Mouse (Mus musculus) hindbrain, embryonic 14.5 days (tissue): ENCODE measurements at regions not wholly inside any gene's neighbourhood (a gene's known extent, or its start where the extent isn't known, plus 50 kb on each side); places are given as distances from the start of the nearest gene placed in this dataset.

Source experiments
- ATAC-seq: fragments of 200-750 bp; cut with Nextera tagmentation; 2 replicates; pipeline ENCODE4 v1.8.0; 2017; ENCODE audit warnings: moderate number of reproducible peaks, mild to moderate bottlenecking, moderate TSS enrichment, moderate library complexity; ENCODE audit not compliant: low FRiP score
- DNase-seq: peaks from one replicate; pipeline ENCODE4 v3.0.0-alpha.2; 2015; ENCODE audit warnings: low spot score
- H3K27ac ChIP-seq: fragments of 300-500 bp; sonication (generic); 2 replicates; pipeline ENCODE4 v1.5.1; 2014; ENCODE audit warnings: mild to moderate bottlenecking, moderate library complexity
- H3K27me3 ChIP-seq: fragments of 300-500 bp; sonication (generic); 2 replicates; pipeline ENCODE4 v1.6.1; 2014; ENCODE audit warnings: mild to moderate bottlenecking, low read length, mixed read lengths; ENCODE audit not compliant: control insufficient read depth, insufficient read depth
- H3K36me3 ChIP-seq: fragments of 300-500 bp; sonication (generic); replicated peaks from 2 replicates; pipeline ENCODE4 v1.6.1; 2014; ENCODE audit not compliant: control insufficient read depth, insufficient read depth
- H3K4me1 ChIP-seq: fragments of 300-500 bp; sonication (generic); replicated peaks from 2 replicates; pipeline ENCODE4 v1.6.1; 2014; ENCODE audit warnings: antibody characterized with exemption, low read length, mixed read lengths; ENCODE audit not compliant: control insufficient read depth, insufficient read depth
- H3K4me2 ChIP-seq: fragments of 300-500 bp; sonication (generic); replicated peaks from 2 replicates; pipeline ENCODE4 v1.6.1; 2014; ENCODE audit warnings: mild to moderate bottlenecking, moderate library complexity
- H3K4me3 ChIP-seq: fragments of 300-500 bp; sonication (generic); replicated peaks from 2 replicates; pipeline ENCODE4 v1.5.1; 2014; ENCODE audit warnings: mild to moderate bottlenecking, low read length
- H3K9ac ChIP-seq: fragments of 300-500 bp; sonication (generic); 2 replicates; pipeline ENCODE4 v1.6.1; 2014
- H3K9me3 ChIP-seq: fragments of 300-500 bp; sonication (generic); 2 replicates; pipeline ENCODE4 v1.6.1; 2016; ENCODE audit warnings: low read length; ENCODE audit not compliant: control insufficient read depth
- WGBS: fragments of 180-500 bp; shearing (Covaris S2); extraction: QIAGEN DNeasy Blood & Tissue Kit; methylation state at CpG from one replicate; pipeline ENCODE4 v1.1.7; 2014; 5-methylcytosine and 5-hydroxymethylcytosine counted together

DNA sequence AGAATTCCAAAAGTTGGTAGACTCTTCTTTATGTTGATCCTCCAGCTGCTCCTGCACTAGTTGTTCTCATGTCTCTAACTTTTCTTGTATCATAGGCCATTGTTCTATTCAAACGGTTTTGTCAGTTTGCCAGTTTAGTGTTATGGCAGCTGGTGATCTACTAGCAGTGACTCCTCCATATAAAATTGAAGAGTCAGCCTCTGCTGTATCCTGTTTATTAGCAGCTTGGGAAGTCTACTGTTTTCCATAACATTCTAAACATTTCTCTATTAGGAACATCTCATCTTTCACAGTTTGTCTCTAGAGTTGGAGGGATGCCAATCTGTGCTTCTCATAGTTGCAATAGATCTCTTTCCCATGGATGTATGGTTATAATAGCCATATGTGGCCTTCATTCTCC, 58.6 kb downstream of the Drd1 start:
- Histone ChIP-seq H3K36me3 (no peaks in the 10 kb centered on the region), H3K27ac (no peak overlapping the region), H3K9me3 (no peaks in the 10 kb centered on the region), H3K4me1 (no peaks in the 10 kb centered on the region), H3K9ac (no peak overlapping the region), H3K4me2 (no peak overlapping the region), H3K27me3 (no peaks in the 10 kb centered on the region), H3K4me3 (no peak overlapping the region)
- ATAC-seq (no peak), DNase-seq (no peak)
- WGBS, result 73% methylated on average over 1 of the region's 1 CpGs

- H3K36me3 ChIP-seq, result no peaks in the 10 kb centered on the region
- no peak overlapping the region for H3K4me2 ChIP-seq
- no peaks in the 10 kb centered on the region for H3K9me3 ChIP-seq
- no peak overlapping the region for H3K27ac ChIP-seq
- DNase-seq (no peak), ATAC-seq (no peak)
- H3K27me3 ChIP-seq, result no peaks in the 10 kb centered on the region
- no peak overlapping the region for H3K4me3 ChIP-seq
- no peaks in the 10 kb centered on the region for H3K4me1 ChIP-seq
- no peak overlapping the region for H3K9ac ChIP-seq
- 89% methylated on average over 7 of the region's 7 CpGs for WGBS
Observed at GRCm38 (mm10) chr13:53992863-53993451, 62.5 kb downstream of the Drd1 start.

- Histone ChIP-seq H3K9ac (no peak overlapping the region), H3K27me3 (no peaks in the 10 kb centered on the region), H3K9me3 (no peaks in the 10 kb centered on the region), H3K4me3 (no peak overlapping the region), H3K27ac (no peak overlapping the region), H3K4me1 (no peaks in the 10 kb centered on the region), H3K4me2 (no peak overlapping the region), H3K36me3 (no peaks in the 10 kb centered on the region)
- DNase-seq (no peak), ATAC-seq (no peak)
- 72% methylated on average over 2 of the region's 2 CpGs for WGBS
Observed at GRCm38 (mm10) chr13:53979226-53979625, 76.3 kb downstream of the Drd1 start.

DNA sequence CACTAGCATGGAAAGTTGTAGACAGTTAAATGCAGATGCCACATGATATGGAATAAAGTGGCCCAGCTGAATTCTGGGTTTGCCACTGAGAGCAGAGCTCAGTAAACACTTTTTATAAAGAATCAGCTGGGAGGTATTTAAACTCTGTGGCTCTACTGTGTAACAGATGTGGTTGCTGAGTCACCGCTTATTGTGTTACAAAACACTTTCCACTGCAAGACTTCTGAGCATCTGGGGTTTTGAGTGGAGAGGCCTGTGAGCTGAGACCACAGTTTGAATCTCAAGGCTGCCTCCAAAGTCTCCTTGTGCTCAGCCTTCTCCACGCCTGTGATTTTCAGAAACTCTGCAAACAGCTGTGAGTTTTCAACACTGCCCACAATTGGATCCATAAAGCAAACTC, 86.1 kb downstream of the Drd1 start:
- H3K36me3 ChIP-seq, result no peaks in the 10 kb centered on the region
- ATAC-seq (no peak), DNase-seq (no peak)
- 95% methylated on average over 2 of the region's 2 CpGs for WGBS
- no peak overlapping the region for H3K4me3 ChIP-seq
- peaks cover 10% of the 10 kb centered on the region for H3K9me3 ChIP-seq
- no peaks in the 10 kb centered on the region for H3K27me3 ChIP-seq
- H3K4me1 ChIP-seq, result no peaks in the 10 kb centered on the region
- no peak overlapping the region for H3K27ac ChIP-seq
- no peak overlapping the region for H3K9ac ChIP-seq
- no peak overlapping the region for H3K4me2 ChIP-seq

DNA sequence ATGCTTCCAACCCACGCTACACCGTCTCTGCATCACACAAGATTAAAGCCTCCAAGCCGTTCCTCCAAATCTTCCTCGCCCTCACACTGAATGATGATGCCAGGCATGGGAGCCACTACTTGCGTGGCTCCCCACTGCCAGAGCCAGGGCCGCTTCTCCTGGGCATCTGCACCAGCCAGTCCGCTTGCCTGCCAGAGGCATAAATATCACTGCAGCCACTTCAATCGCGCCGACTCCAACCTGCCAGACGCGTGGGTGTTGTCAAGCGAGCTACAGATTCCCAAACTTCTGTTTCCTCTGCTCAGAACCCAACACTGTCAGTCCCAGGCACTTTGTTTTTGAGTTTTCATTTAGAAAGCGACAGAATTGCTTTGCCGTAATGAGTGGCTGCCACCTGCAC, 99.3 kb downstream of the Drd1 start:
- H3K4me1 ChIP-seq, result no peaks in the 10 kb centered on the region
- H3K9me3 ChIP-seq, result no peaks in the 10 kb centered on the region
- 91% methylated on average over 15 of the region's 15 CpGs for WGBS
- no peak for DNase-seq
- no peak overlapping the region for H3K27ac ChIP-seq
- H3K4me3 ChIP-seq, result no peak overlapping the region
- no peaks in the 10 kb centered on the region for H3K27me3 ChIP-seq
- no peaks in the 10 kb centered on the region for H3K36me3 ChIP-seq
- no peak for ATAC-seq
- H3K9ac ChIP-seq, result no peak overlapping the region
- H3K4me2 ChIP-seq, result no peak overlapping the region

DNA sequence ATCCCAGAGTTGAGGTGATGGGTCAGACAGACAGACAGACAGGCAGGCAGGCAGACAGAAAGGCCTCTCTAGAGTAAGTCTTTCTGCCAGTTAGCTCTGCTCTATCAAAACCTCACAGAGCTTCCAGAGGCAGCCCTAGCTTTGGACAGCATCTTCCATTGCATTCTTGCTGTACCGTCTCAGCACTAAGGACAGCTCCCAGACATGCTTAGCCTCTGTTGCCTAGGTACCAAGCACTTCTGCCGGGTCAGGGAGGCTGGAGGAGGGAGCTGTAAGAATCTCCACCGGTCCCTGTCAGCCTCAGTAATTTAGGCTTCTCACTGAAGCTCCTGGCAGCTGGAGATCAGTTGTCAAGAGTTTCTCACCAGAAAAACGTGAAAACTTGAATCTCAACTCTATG, 107.4 kb downstream of the Drd1 start:
- no peak for ATAC-seq
- WGBS, result 1% methylated on average over 4 of the region's 4 CpGs
- H3K9ac ChIP-seq, result no peak overlapping the region

GRCm38 (mm10) chr13:53945681-53946080, 109.8 kb downstream of the Drd1 start:
- Histone ChIP-seq H3K9me3 (no peaks in the 10 kb centered on the region), H3K9ac (no peak overlapping the region), H3K27me3 (no peaks in the 10 kb centered on the region), H3K36me3 (no peaks in the 10 kb centered on the region), H3K4me2 (no peak overlapping the region), H3K4me1 (peaks cover 5% of the 10 kb centered on the region; the same call in 1 of the 2 replicates), H3K27ac (no peak overlapping the region), H3K4me3 (no peak overlapping the region)
- DNase-seq (no peak), ATAC-seq (no peak)
- WGBS, result 81% methylated on average over 5 of the region's 5 CpGs

More for the DNA sequence above, 107.4 kb downstream of the Drd1 start:
- Histone ChIP-seq H3K4me1 (no peaks in the 10 kb centered on the region), H3K27me3 (no peaks in the 10 kb centered on the region), H3K4me2 (no peak overlapping the region), H3K36me3 (no peaks in the 10 kb centered on the region), H3K4me3 (no peak overlapping the region), H3K9me3 (no peaks in the 10 kb centered on the region), H3K27ac (no peak overlapping the region)
- peak; percentile 38 for DNase-seq

DNA sequence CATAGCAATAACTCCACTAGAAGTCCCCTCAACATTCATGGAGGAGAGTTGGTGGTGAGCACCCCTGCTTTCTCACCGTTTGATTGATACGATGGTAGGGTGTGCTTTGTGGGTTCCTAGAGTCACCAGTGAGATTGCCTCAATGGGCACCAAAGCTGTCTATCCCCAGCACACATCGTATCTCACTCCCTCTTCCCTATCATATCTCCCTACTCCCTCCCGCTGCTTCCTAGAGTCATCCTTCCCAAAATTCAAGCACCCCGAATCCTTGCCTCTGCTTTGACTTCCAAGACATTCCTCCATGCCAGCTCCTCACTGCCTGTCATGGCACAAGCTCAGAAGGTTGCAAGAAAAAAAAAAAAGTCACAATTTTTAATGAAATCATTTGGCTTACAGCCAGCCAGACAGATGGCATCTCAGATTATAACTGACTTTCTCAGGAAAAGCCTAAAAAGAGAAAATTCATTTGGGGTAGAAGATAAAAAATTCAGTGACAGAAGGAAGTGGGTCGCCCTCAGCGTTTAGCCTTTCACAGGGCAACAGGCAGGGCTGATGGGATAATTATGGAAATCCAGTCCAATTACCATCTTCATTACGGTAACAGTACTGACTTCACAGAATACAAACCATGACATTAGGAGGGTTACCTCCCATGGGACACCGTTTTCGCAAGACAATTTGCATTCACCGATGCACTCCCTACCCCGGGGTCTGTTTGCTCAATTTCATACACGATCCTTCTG, 114.3 kb downstream of the Drd1 start:
- no peak overlapping the region for H3K27ac ChIP-seq
- H3K9me3 ChIP-seq, result no peaks in the 10 kb centered on the region
- DNase-seq (peak; percentile 59), ATAC-seq (peak; percentile 53; the same call in 1 of the 2 replicates)
- H3K36me3 ChIP-seq, result no peaks in the 10 kb centered on the region
- no peak overlapping the region for H3K4me3 ChIP-seq
- H3K4me2 ChIP-seq, result no peak overlapping the region
- 57% methylated on average over 13 of the region's 13 CpGs for WGBS
- peaks cover 5% of the 10 kb centered on the region; the same call in 1 of the 2 replicates for H3K4me1 ChIP-seq
- no peaks in the 10 kb centered on the region for H3K27me3 ChIP-seq
- no peak overlapping the region for H3K9ac ChIP-seq

DNA sequence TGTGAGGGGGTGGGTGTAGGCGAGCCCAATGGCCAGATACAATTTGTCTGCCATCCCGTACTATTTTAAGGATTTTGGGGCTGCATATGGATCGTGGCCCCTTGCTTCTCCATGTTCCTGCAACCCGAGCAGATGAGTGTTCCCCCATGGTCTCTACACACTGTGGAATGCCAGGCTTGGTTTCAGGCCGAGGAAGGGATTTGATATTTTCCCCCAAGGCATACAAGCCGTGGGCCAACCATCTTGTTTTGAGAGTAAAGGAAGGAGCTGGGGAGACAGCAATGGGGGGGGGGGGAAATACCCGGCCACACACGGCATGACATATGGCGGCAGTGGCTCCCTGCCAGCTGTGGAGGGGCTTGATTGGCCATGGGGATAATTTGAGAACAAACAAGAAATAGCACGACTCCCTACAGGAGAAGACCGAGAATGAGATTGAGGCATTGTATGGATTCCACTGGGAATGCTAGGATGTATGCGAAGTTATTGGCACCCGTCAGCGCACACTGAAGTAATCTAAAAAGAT, 120.3 kb downstream of the Drd1 start:
- Histone ChIP-seq H3K27ac (no peak overlapping the region), H3K4me3 (no peak overlapping the region), H3K9me3 (no peaks in the 10 kb centered on the region), H3K36me3 (no peaks in the 10 kb centered on the region), H3K4me2 (no peak overlapping the region), H3K9ac (no peak overlapping the region), H3K27me3 (no peaks in the 10 kb centered on the region), H3K4me1 (no peaks in the 10 kb centered on the region)
- WGBS, result 75% methylated on average over 14 of the region's 14 CpGs
- DNase-seq, result no peak
- ATAC-seq, result no peak
